Mouse (Mus musculus) C2C12 (cell line): ENCODE measurements at regions not wholly inside any gene's neighbourhood (a gene's known extent, or its start where the extent isn't known, plus 50 kb on each side); places are given as distances from the start of the nearest gene placed in this dataset.

Source experiments
- H3K27me3 ChIP-seq: one replicate; pipeline ENCODE4 v1.6.1; 2011; ENCODE audit not compliant: control insufficient read depth, insufficient read depth, insufficient read length
- H3K36me3 ChIP-seq: one replicate; pipeline ENCODE4 v1.6.1; 2011; ENCODE audit not compliant: control insufficient read depth, insufficient read depth
- H3K4me3 ChIP-seq: one replicate; pipeline ENCODE4 v1.5.1; 2011; ENCODE audit warnings: mild to moderate bottlenecking, control low read depth; ENCODE audit not compliant: poor library complexity, insufficient read depth, severe bottlenecking
- H3K79me2 ChIP-seq: one replicate; pipeline ENCODE4 v1.6.1; 2011; ENCODE audit not compliant: control insufficient read depth, insufficient read depth
- H3K79me3 ChIP-seq: one replicate; pipeline ENCODE4 v1.6.1; 2011; ENCODE audit warnings: low read depth, control low read depth
- H3ac ChIP-seq: one replicate; pipeline ENCODE3; 2011; ENCODE audit warnings: low read depth; ENCODE audit not compliant: control insufficient read depth, insufficient read length
- CEBPB ChIP-seq: IDR thresholded peaks from one replicate; pipeline ENCODE4 v1.6.1; 2011; ENCODE audit warnings: low read depth, mild to moderate bottlenecking, control low read depth, moderate library complexity
- CTCF ChIP-seq: IDR thresholded peaks from one replicate; pipeline ENCODE4 v1.5.1; 2011; ENCODE audit not compliant: control insufficient read depth, insufficient read depth, insufficient read length
- FOSL1 ChIP-seq: IDR thresholded peaks from one replicate; pipeline ENCODE4 v1.8.0; 2011; ENCODE audit warnings: mild to moderate bottlenecking, low read length; ENCODE audit not compliant: poor library complexity, insufficient read depth, severe bottlenecking
- MAX ChIP-seq: IDR thresholded peaks from one replicate; pipeline ENCODE4 v1.6.1; 2011; ENCODE audit warnings: mild to moderate bottlenecking, control low read depth
- MYOD1 ChIP-seq: IDR thresholded peaks from one replicate; pipeline ENCODE4 v1.6.1; 2011; ENCODE audit warnings: low read depth; ENCODE audit not compliant: control insufficient read depth, insufficient read length
- MYOG ChIP-seq: IDR thresholded peaks from one replicate; pipeline ENCODE4 v1.6.1; 2011; ENCODE audit not compliant: control insufficient read depth, insufficient read length; ENCODE audit errors: extremely low read depth
- USF1 ChIP-seq: IDR thresholded peaks from one replicate; pipeline ENCODE4 v1.6.1; 2011; ENCODE audit warnings: low read depth, mild to moderate bottlenecking, control low read depth, moderate library complexity

DNA sequence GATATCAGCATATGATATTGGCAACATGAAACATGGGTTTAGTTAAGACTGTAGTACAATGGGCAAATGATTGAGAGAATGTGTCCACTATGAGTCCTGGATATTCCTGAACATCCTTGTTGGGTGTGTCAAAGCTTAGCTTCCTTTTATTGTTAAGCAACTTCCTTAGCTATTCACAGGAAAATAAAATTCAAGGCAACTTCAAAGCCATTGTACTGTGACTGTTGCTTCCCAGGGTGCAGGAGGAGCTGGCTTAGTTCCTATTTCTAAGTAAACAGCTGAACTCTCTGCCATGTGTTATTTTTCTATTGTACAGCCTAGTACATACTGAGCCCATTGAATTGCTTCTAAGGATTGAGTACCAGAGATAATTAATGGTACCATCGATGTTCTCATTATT is 87.0 kb upstream of the Htr2a start:
- TF ChIP-seq MYOD1, result no peak
- no peak for TF ChIP-seq MAX
- TF ChIP-seq FOSL1, result no peak
- TF ChIP-seq MYOG, result no peak
- TF ChIP-seq CTCF, result no peak
- no peak for TF ChIP-seq CEBPB
- TF ChIP-seq USF1, result no peak
- Histone ChIP-seq H3ac (no peak overlapping the region), H3K36me3 (no peaks in the 10 kb centered on the region), H3K27me3 (no peaks in the 10 kb centered on the region), H3K79me2 (no peaks in the 10 kb centered on the region), H3K4me3 (no peak overlapping the region), H3K79me3 (no peaks in the 10 kb centered on the region)

DNA sequence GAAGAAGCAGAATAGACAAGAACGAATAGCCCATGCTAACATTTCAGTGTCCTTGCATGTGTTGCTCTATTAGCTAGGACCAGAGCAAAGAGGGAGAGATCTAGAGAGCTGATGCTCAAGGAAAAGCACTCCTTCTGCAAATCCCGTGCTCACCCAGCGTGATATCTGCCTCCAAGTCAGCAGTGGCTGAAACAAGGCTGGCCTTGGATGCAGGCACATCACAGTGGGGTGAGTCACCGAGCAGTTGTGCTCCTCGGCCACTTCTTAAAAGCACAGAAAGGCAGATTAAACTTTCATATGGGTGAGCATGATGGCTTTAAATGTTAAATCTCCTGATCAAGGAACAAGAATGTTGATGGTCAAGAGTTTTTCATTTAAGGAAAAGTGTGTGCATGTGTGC is 82.3 kb upstream of the Htr2a start:
- H3K36me3 ChIP-seq, result no peaks in the 10 kb centered on the region
- H3ac ChIP-seq, result no peak overlapping the region
- no peaks in the 10 kb centered on the region for H3K79me2 ChIP-seq
- no peak overlapping the region for H3K4me3 ChIP-seq
- no peaks in the 10 kb centered on the region for H3K27me3 ChIP-seq
- H3K79me3 ChIP-seq, result no peaks in the 10 kb centered on the region
- TF ChIP-seq MAX (no peak), FOSL1 (no peak)
